Mouse (Mus musculus) thymus, adult 2 months (tissue): ENCODE results near the gene A930004D18Rik. TPM values are rescaled to one million over a fixed set of nuclear protein-coding genes. Genes with fewer than 3 reads are reported as not detected.

Source experiments
- DNase-seq: peaks from one replicate; pipeline ENCODE4 v3.0.0; 2021
- H3K27ac ChIP-seq: fragments of 200-500 bp; 2 replicates; pipeline ENCODE4 v1.5.1; 2012; ENCODE audit warnings: low read length, control low read depth; ENCODE audit not compliant: control insufficient read depth, insufficient read depth
- H3K27me3 ChIP-seq: fragments of 200-500 bp; 2 replicates; pipeline ENCODE4 v1.6.1; 2012; ENCODE audit warnings: mild to moderate bottlenecking, low read length, moderate library complexity, mixed read lengths; ENCODE audit not compliant: control insufficient read depth, insufficient read depth
- H3K36me3 ChIP-seq: fragments of 200-500 bp; 2 replicates; pipeline ENCODE4 v1.6.1; 2012; ENCODE audit warnings: mild to moderate bottlenecking, low read length, moderate library complexity; ENCODE audit not compliant: control insufficient read depth, insufficient read depth
- H3K4me1 ChIP-seq: fragments of 200-500 bp; replicated peaks from 2 replicates; pipeline ENCODE4 v1.6.1; 2012; ENCODE audit warnings: low read length; ENCODE audit not compliant: control insufficient read depth, insufficient read depth
- H3K4me3 ChIP-seq: fragments of 200-500 bp; 2 replicates; pipeline ENCODE4 v1.5.1; 2012; ENCODE audit warnings: mild to moderate bottlenecking, low read length, control low read depth, moderate library complexity; ENCODE audit not compliant: control insufficient read depth, insufficient read depth
- CTCF ChIP-seq: fragments of 200-500 bp; IDR thresholded peaks from 2 replicates; pipeline ENCODE4 v1.5.1; 2012; ENCODE audit warnings: mild to moderate bottlenecking, control low read depth, low read length, moderate library complexity, borderline replicate concordance; ENCODE audit not compliant: control insufficient read depth, poor library complexity, insufficient read depth; ENCODE audit errors: extremely low read depth
- POLR2A ChIP-seq: fragments of 200-500 bp; IDR thresholded peaks from 2 replicates; pipeline ENCODE4 v1.6.1; 2012; ENCODE audit warnings: mild to moderate bottlenecking, low read length, control low read depth, moderate library complexity; ENCODE audit not compliant: control insufficient read depth, poor library complexity, insufficient read depth; ENCODE audit errors: extremely low read depth
- WGBS: fragments of 180-500 bp; shearing (Covaris S2); methylation state at CpG from one replicate; pipeline ENCODE4 v1.1.7; 2018; 5-methylcytosine and 5-hydroxymethylcytosine counted together
- polyA plus RNA-seq: library from polyadenylated mRNA; depleted of rRNA; stranded (reverse); fragments of >200 nt; gene quantifications from 2 replicates; pipeline ENCODE4 v1.2.3, GENCODE M21; 2012

The A930004D18Rik gene
- polyA plus RNA-seq, 1 experiment = 0.75 TPM

GRCm38 (mm10) chr2:18049279-18049821 lies 11.8 kb upstream of the A930004D18Rik start:
- H3K4me3 ChIP-seq = no peak overlapping the region
- DNase-seq = no peak
- no peak overlapping the region for H3K27ac ChIP-seq
- peaks cover 13% of the 10 kb centered on the region for H3K4me1 ChIP-seq
- peaks cover 27% of the 10 kb centered on the region for H3K27me3 ChIP-seq
- TF ChIP-seq CTCF (no peak), POLR2A (no peak)
- no peaks in the 10 kb centered on the region for H3K36me3 ChIP-seq
- 59% methylated on average over 11 of the region's 11 CpGs for WGBS

- WGBS = 6% methylated on average over 17 of the region's 17 CpGs
- H3K27ac ChIP-seq = no peak within 1 kb of the TSS
- peak within 1 kb of the TSS; percentile 57 for H3K4me3 ChIP-seq
- no peak for DNase-seq
- H3K27me3 ChIP-seq = peaks cover 27% of the 10 kb centered on the region
- TF ChIP-seq POLR2A = no peak
- TF ChIP-seq CTCF = no peak
- no peaks in the 10 kb centered on the region for H3K36me3 ChIP-seq
- peaks cover 13% of the 10 kb centered on the region for H3K4me1 ChIP-seq
Observed at GRCm38 (mm10) chr2:18048453-18049075, 11.0 kb upstream of the A930004D18Rik start, which contains the start of gene Skida1. Gene Skida1, minus strand, starts transcription at chr2:18049051.

- peak; percentile 48 for DNase-seq
- Histone ChIP-seq H3K4me1 (peaks cover 13% of the 10 kb centered on the region), H3K36me3 (no peaks in the 10 kb centered on the region), H3K27ac (no peak overlapping the region), H3K4me3 (peak overlapping the region; percentile 57), H3K27me3 (peaks cover 27% of the 10 kb centered on the region)
- 1% methylated on average over 70 of the region's 70 CpGs for WGBS
- 0 out of 2 replicates have a peak, but pooled peaks have one; percentile 10 for TF ChIP-seq POLR2A
- TF ChIP-seq CTCF = no peak
Observed at GRCm38 (mm10) chr2:18047646-18048452, 10.3 kb upstream of the A930004D18Rik start.

GRCm38 (mm10) chr2:18046758-18047645 lies 9.5 kb upstream of the A930004D18Rik start:
- DNase-seq = peak; percentile 60
- Histone ChIP-seq H3K4me1 (peaks cover 13% of the 10 kb centered on the region), H3K27ac (no peak overlapping the region), H3K4me3 (peak overlapping the region; percentile 57), H3K27me3 (peaks cover 27% of the 10 kb centered on the region), H3K36me3 (no peaks in the 10 kb centered on the region)
- TF ChIP-seq CTCF = no peak
- TF ChIP-seq POLR2A = no peak
- 1% methylated on average over 64 of the region's 64 CpGs for WGBS

GRCm38 (mm10) chr2:18046186-18046585 lies 8.6 kb upstream of the A930004D18Rik start:
- H3K27me3 ChIP-seq = peaks cover 27% of the 10 kb centered on the region
- H3K27ac ChIP-seq = no peak overlapping the region
- no peak overlapping the region for H3K4me3 ChIP-seq
- TF ChIP-seq POLR2A (no peak), CTCF (no peak)
- peaks cover 13% of the 10 kb centered on the region for H3K4me1 ChIP-seq
- H3K36me3 ChIP-seq = no peaks in the 10 kb centered on the region
- DNase-seq = no peak
- WGBS = 56% methylated on average over 4 of the region's 4 CpGs
